In genomic region chr19:25922052-25922451, GRCm38 (mm10) we compare ENCODE assay signal across 19 mouse cellular contexts.
DNase-seq lines count a peak whose midpoint lies in the region; ATAC-seq and TF ChIP-seq lines count a peak whose summit lies in the region.
"Had no signal": no experiment of that assay in that cellular context is flagged by ENCODE, and none has a peak within 500 bp of the region (broad histone marks: within the 10 kb centered on the region; RNA-seq: fewer than 3 reads in every experiment).

No protein-coding gene starts in this region.

- H3K4me2 ChIP-seq in forebrain, embryonic 11.5 days (ENCODE audit: low read depth, low read length, severe bottlenecking): no peak overlapping the region
- no peak overlapping the region for H3K4me2 ChIP-seq in hindbrain, embryonic 16.5 days (ENCODE audit: low read length)
- H3K4me2 ChIP-seq: forebrain, embryonic 15.5 days; heart, embryonic 15.5 days; hindbrain, embryonic 13.5 days; limb, embryonic 15.5 days had no signal

- TF ChIP-seq POLR2A in kidney, adult 2 months (IDR thresholded peaks at IDR 0.05; ENCODE audit: low read depth, low read length): no peak

- no peak for TF ChIP-seq CTCF in kidney, adult 2 months (conservative IDR thresholded peaks at IDR 0.05; ENCODE audit: insufficient read depth, insufficient read length, low read depth, low read length)

- no peak for ATAC-seq in forebrain, embryonic 11.5 days (replicated peaks; ENCODE audit: low FRiP score)
- no peak for ATAC-seq in hindbrain, embryonic 16.5 days
- ATAC-seq: activated CD4-positive, CD25-positive, alpha-beta regulatory T cell, adult 4 months; forebrain, embryonic 15.5 days had no signal

- H3K4me3 ChIP-seq in kidney, adult 2 months (ENCODE audit: insufficient read depth, low read depth, low read length): no peak overlapping the region
- no peak overlapping the region for H3K4me3 ChIP-seq in forebrain, embryonic 11.5 days (ENCODE audit: low read depth, low read length)
- no peak overlapping the region for H3K4me3 ChIP-seq in hindbrain, embryonic 16.5 days (ENCODE audit: low read length)
- H3K4me3 ChIP-seq: forebrain, embryonic 15.5 days; heart, embryonic 15.5 days; hindbrain, embryonic 13.5 days; limb, embryonic 15.5 days; midbrain, embryonic 10.5 days; myocyte had no signal

- H3K27me3 ChIP-seq in kidney, adult 2 months (replicated peaks; ENCODE audit: control insufficient read depth, insufficient read depth, low read length): no peaks in the 10 kb centered on the region
- no peaks in the 10 kb centered on the region for H3K27me3 ChIP-seq in forebrain, embryonic 11.5 days (ENCODE audit: control insufficient read depth, insufficient read depth, low read length)
- H3K27me3 ChIP-seq in hindbrain, embryonic 16.5 days (replicated peaks; ENCODE audit: control insufficient read depth, insufficient read depth, low read length): no peaks in the 10 kb centered on the region
- H3K27me3 ChIP-seq: forebrain, embryonic 15.5 days; heart, embryonic 15.5 days; hindbrain, embryonic 13.5 days; limb, embryonic 15.5 days had no signal

- H3K9me3 ChIP-seq in forebrain, embryonic 11.5 days (ENCODE audit: control insufficient read depth, low read length): no peaks in the 10 kb centered on the region
- no peaks in the 10 kb centered on the region for H3K9me3 ChIP-seq in hindbrain, embryonic 16.5 days (ENCODE audit: control insufficient read depth, low read length)
- H3K9me3 ChIP-seq: forebrain, embryonic 15.5 days; heart, embryonic 15.5 days; hindbrain, embryonic 13.5 days; limb, embryonic 15.5 days; midbrain, embryonic 10.5 days had no signal

- H3K27ac ChIP-seq in kidney, adult 2 months (ENCODE audit: insufficient read depth, low read depth, low read length): no peak overlapping the region
- no peak overlapping the region for H3K27ac ChIP-seq in forebrain, embryonic 11.5 days (ENCODE audit: low read depth, low read length)
- H3K27ac ChIP-seq in hindbrain, embryonic 16.5 days (ENCODE audit: low read depth, low read length): no peak overlapping the region
- H3K27ac ChIP-seq: forebrain, embryonic 15.5 days; heart, embryonic 15.5 days; hindbrain, embryonic 13.5 days; kidney, postnatal 0 days; limb, embryonic 15.5 days; midbrain, embryonic 10.5 days had no signal

- H3K36me3 ChIP-seq in kidney, adult 2 months (ENCODE audit: control insufficient read depth, insufficient read depth, low read length): no peaks in the 10 kb centered on the region
- H3K36me3 ChIP-seq in forebrain, embryonic 11.5 days (ENCODE audit: control insufficient read depth, insufficient read depth, low read length): no peaks in the 10 kb centered on the region
- no peaks in the 10 kb centered on the region for H3K36me3 ChIP-seq in hindbrain, embryonic 16.5 days (ENCODE audit: control insufficient read depth, insufficient read depth, low read length)
- H3K36me3 ChIP-seq: forebrain, embryonic 15.5 days; heart, embryonic 15.5 days; hindbrain, embryonic 13.5 days; limb, embryonic 15.5 days; midbrain, embryonic 10.5 days had no signal

- DNase-seq in kidney, adult 2 months: peak; percentile 82
- no peak for DNase-seq in kidney, postnatal 4 days
- peak; percentile 15 for DNase-seq in adrenal gland, adult 8-10 months
- peak; percentile 18 for DNase-seq in adrenal gland, postnatal 14 days
- DNase-seq in kidney, postnatal 10 days: peak; percentile 28
- DNase-seq in forebrain, embryonic 11.5 days (ENCODE audit: low spot score): no peak
- DNase-seq: cerebellum, postnatal 36 days; lung, postnatal 14 days; right cerebral cortex, postnatal 25 days; thymus, adult 18-20 months had no signal

- peaks cover 11% of the 10 kb centered on the region; the same call in 1 of the 2 replicates for H3K4me1 ChIP-seq in kidney, adult 2 months (ENCODE audit: control insufficient read depth, insufficient read depth, low read length)
- no peaks in the 10 kb centered on the region for H3K4me1 ChIP-seq in forebrain, embryonic 11.5 days (replicated peaks; ENCODE audit: control insufficient read depth, insufficient read depth, low read length)
- no peaks in the 10 kb centered on the region for H3K4me1 ChIP-seq in hindbrain, embryonic 16.5 days (ENCODE audit: control insufficient read depth, insufficient read depth, low read depth, low read length)
- H3K4me1 ChIP-seq: forebrain, embryonic 15.5 days; heart, embryonic 15.5 days had no signal

- H3K9ac ChIP-seq in forebrain, embryonic 11.5 days (ENCODE audit: low read length): no peak overlapping the region
- H3K9ac ChIP-seq in hindbrain, embryonic 16.5 days (ENCODE audit: low read depth, low read length): no peak overlapping the region
- H3K9ac ChIP-seq: forebrain, embryonic 15.5 days; heart, embryonic 15.5 days; hindbrain, embryonic 13.5 days; limb, embryonic 15.5 days had no signal

Comparison
In these comparisons a context has a peak if more than half of its experiments do, and no peak if none do; other contexts are left out.
1. DNase-seq: peak in kidney, adult 2 months (single experiment), adrenal gland, adult 8-10 months (single experiment), adrenal gland, postnatal 14 days (single experiment) and kidney, postnatal 10 days (single experiment); none in kidney, postnatal 4 days (0 of 2) and forebrain, embryonic 11.5 days (single experiment).